Mouse (Mus musculus) A20 (cell line): ENCODE data around the gene Enah.

Experiments
- DNase-seq: peaks from one replicate; pipeline ENCODE4 v3.0.0-alpha.2; 2011; ENCODE audit warnings: low read depth, low spot score

The Enah gene

DNA sequence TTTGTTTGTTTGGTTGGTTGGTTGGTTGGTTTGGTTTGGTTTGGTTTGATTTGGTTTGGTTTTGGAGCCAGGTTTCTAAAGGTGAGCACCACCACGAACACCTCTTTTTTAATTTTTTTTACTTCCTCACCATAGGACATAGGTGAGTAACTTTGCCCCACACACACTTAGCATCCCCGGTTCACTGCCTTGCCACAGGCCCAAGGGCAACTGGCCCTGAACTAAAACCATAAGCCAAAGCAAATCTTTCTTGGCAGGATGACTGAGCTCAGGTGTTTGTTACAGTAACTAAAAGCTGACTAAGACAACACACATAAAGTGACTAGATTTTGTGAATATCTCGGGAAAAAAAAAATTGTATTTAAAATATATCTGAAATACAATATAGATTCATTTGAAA lies 172.4 kb downstream of the Enah start:
- DNase-seq = peak; percentile 66
